Mouse (Mus musculus): ENCODE results near the gene Btbd19. TPM values are rescaled to one million over a fixed set of nuclear protein-coding genes. Genes with fewer than 3 reads are reported as not detected.

Btbd19 gene
- total and polyA plus RNA-seq, 3 experiments = 2.9 to 6.6 (median 3.2) TPM

DNA sequence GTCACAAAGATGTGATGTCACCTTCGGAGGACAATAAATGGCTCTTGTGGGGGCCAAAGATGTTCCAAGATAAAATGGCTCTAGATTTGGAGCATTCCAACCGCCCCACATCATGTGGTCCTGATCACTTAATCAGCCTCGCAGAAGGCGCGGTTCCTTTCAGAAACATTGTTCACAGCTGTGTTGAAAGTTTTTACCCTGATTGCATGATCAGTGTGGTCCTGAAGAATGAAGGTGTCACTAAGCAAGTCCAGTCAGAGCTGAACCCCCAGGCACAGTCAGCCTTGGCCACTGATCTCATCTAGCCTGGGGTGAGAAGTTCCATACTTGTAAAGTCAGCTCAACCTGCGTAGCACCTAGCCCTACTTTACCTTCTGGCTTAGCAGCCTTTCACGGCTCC lies 7.6 kb downstream of the Btbd19 start:
- 90% methylated on average over 7 of the region's 7 CpGs for WGBS
- DNase-seq = no peak
- no peak overlapping the region for H3K27ac ChIP-seq
- no peak overlapping the region for H3K4me3 ChIP-seq
- H3K9ac ChIP-seq (ENCODE audit: low read depth, low read length) = no peak overlapping the region
- no peaks in the 10 kb centered on the region for H3K79me2 ChIP-seq (replicated peaks; ENCODE audit: control insufficient read depth, insufficient read depth, low read length)
- no peaks in the 10 kb centered on the region for H3K27me3 ChIP-seq (ENCODE audit: control insufficient read depth, insufficient read depth, low read length)
- TF ChIP-seq CTCF (IDR thresholded peaks at IDR 0.05) (no peak), POLR2A (IDR thresholded peaks at IDR 0.05; ENCODE audit: insufficient read depth, low read depth, low read length) (no peak), EP300 (IDR thresholded peaks at IDR 0.05; ENCODE audit: insufficient read depth, low read depth, low read length) (no peak)
- no peaks in the 10 kb centered on the region for H3K36me3 ChIP-seq (ENCODE audit: control insufficient read depth, insufficient read depth, low read length)
- intact Hi-C loops (cut with DNase I) = no loop called here
- peaks cover 7% of the 10 kb centered on the region for H3K4me1 ChIP-seq (ENCODE audit: control insufficient read depth, insufficient read depth, low read length)

DNA sequence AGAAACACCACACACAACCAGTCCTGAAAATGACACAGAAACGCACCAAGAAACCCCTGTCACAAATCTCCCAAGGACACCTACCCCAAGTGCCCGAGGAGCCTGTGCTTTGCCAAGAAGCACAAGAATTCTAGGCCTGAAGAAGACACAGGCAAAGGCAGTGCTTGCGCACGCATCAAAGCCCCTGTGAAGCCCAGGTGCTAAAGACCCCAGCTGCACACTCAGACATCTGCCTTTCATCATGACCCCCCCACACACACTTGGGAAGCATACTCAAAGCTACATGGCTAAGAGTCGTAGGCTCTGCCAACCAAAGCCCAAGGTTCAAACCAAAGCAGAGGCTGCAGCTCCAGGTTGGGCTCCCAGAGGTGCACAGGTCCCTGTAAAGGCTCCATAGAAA lies 9.9 kb downstream of the Btbd19 start:
- DNase-seq = no peak
- H3K27me3 ChIP-seq (ENCODE audit: control insufficient read depth, insufficient read depth, low read length) = no peaks in the 10 kb centered on the region
- intact Hi-C loops (cut with DNase I) = no loop called here
- TF ChIP-seq POLR2A (IDR thresholded peaks at IDR 0.05; ENCODE audit: insufficient read depth, low read depth, low read length) (no peak), CTCF (IDR thresholded peaks at IDR 0.05) (no peak), EP300 (IDR thresholded peaks at IDR 0.05; ENCODE audit: insufficient read depth, low read depth, low read length) (no peak)
- H3K36me3 ChIP-seq (ENCODE audit: control insufficient read depth, insufficient read depth, low read length) = no peaks in the 10 kb centered on the region
- H3K4me1 ChIP-seq (ENCODE audit: control insufficient read depth, insufficient read depth, low read length) = peaks cover 3% of the 10 kb centered on the region
- H3K9ac ChIP-seq (ENCODE audit: low read depth, low read length) = no peak overlapping the region
- no peak overlapping the region for H3K4me3 ChIP-seq
- H3K79me2 ChIP-seq (replicated peaks; ENCODE audit: control insufficient read depth, insufficient read depth, low read length) = no peaks in the 10 kb centered on the region
- no peak overlapping the region for H3K27ac ChIP-seq
- WGBS = 79% methylated on average over 5 of the region's 5 CpGs

DNA sequence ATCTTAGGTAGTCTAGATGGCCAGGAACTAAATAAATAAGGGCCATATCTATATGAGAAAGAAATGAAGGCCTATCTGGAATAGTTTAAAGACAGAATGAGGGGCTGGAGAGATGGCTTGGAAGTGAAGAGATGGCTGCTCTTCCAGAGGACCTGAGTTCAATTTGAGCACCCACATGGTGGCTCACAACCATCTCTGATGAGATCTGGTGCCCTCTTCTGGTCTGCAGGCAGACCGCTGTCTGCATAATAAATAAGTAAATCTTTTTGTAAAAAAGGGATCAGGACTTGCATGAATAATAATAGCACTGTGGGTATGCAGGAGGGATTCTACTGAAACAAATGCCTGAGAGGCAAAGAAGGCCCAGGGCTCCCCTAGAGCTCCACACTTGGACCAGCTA lies 12.3 kb downstream of the Btbd19 start:
- Histone ChIP-seq H3K4me3 (no peak overlapping the region), H3K79me2 (replicated peaks; ENCODE audit: control insufficient read depth, insufficient read depth, low read length) (no peaks in the 10 kb centered on the region), H3K9ac (ENCODE audit: low read depth, low read length) (no peak overlapping the region), H3K27ac (no peak overlapping the region), H3K27me3 (ENCODE audit: control insufficient read depth, insufficient read depth, low read length) (no peaks in the 10 kb centered on the region), H3K4me1 (ENCODE audit: control insufficient read depth, insufficient read depth, low read length) (no peaks in the 10 kb centered on the region), H3K36me3 (ENCODE audit: control insufficient read depth, insufficient read depth, low read length) (no peaks in the 10 kb centered on the region)
- DNase-seq = no peak
- intact Hi-C loops (cut with DNase I) = no loop called here
- 77% methylated on average over 1 of the region's 1 CpGs for WGBS
- TF ChIP-seq CTCF (IDR thresholded peaks at IDR 0.05) (peak; percentile 25; the same call in 1 of the 2 replicates), EP300 (IDR thresholded peaks at IDR 0.05; ENCODE audit: insufficient read depth, low read depth, low read length) (no peak), POLR2A (IDR thresholded peaks at IDR 0.05; ENCODE audit: insufficient read depth, low read depth, low read length) (no peak)

DNA sequence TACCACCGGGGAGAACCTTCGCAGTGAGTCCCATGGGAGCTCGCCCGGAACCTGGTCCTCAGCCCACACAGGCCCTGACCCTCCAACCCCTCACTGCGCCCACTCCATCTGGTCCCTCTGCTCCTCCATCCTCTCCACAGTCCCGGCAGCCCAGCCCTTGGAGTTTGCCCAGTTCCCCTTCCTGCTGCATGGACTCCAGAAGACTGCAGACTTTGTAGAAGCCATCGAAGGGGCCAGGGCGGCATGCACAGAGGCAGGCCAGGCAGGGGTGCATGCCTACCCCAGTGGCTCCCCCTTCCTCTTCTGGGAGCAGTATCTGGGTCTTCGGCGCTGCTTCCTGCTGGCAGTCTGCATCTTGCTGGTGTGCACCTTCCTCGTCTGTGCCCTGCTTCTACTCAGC lies 14.5 kb downstream of the Btbd19 start:
- Histone ChIP-seq H3K27ac (no peak overlapping the region), H3K4me1 (ENCODE audit: control insufficient read depth, insufficient read depth, low read length) (no peaks in the 10 kb centered on the region), H3K36me3 (ENCODE audit: control insufficient read depth, insufficient read depth, low read length) (no peaks in the 10 kb centered on the region), H3K9ac (ENCODE audit: low read depth, low read length) (no peak overlapping the region), H3K79me2 (replicated peaks; ENCODE audit: control insufficient read depth, insufficient read depth, low read length) (no peaks in the 10 kb centered on the region), H3K4me3 (no peak overlapping the region), H3K27me3 (ENCODE audit: control insufficient read depth, insufficient read depth, low read length) (no peaks in the 10 kb centered on the region)
- intact Hi-C loops (cut with DNase I) = no loop called here
- TF ChIP-seq POLR2A (IDR thresholded peaks at IDR 0.05; ENCODE audit: insufficient read depth, low read depth, low read length) (no peak), EP300 (IDR thresholded peaks at IDR 0.05; ENCODE audit: insufficient read depth, low read depth, low read length) (no peak), CTCF (IDR thresholded peaks at IDR 0.05) (no peak)
- WGBS = 88% methylated on average over 11 of the region's 11 CpGs
- no peak for DNase-seq

DNA sequence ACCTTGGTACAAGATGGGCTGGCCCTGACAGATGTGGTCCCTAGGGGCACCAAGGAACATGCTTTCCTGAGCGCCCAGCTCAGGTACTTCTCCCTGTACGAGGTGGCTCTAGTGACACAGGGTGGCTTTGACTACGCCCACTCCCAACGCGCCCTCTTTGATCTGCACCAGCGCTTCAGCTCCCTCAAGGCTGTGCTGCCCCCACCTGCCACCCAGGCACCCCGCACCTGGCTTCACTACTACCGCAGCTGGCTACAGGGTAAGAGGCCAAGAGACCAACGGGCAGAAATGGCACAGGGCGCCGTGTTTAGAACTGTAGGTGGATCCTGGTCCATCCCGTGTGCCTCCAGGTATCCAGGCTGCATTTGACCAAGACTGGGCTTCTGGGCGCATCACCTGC lies 15.3 kb downstream of the Btbd19 start:
- Histone ChIP-seq H3K4me3 (no peak overlapping the region), H3K36me3 (ENCODE audit: control insufficient read depth, insufficient read depth, low read length) (no peaks in the 10 kb centered on the region), H3K27me3 (ENCODE audit: control insufficient read depth, insufficient read depth, low read length) (no peaks in the 10 kb centered on the region), H3K9ac (ENCODE audit: low read depth, low read length) (no peak overlapping the region), H3K79me2 (replicated peaks; ENCODE audit: control insufficient read depth, insufficient read depth, low read length) (no peaks in the 10 kb centered on the region), H3K4me1 (ENCODE audit: control insufficient read depth, insufficient read depth, low read length) (no peaks in the 10 kb centered on the region), H3K27ac (no peak overlapping the region)
- TF ChIP-seq EP300 (IDR thresholded peaks at IDR 0.05; ENCODE audit: insufficient read depth, low read depth, low read length) (no peak), CTCF (IDR thresholded peaks at IDR 0.05) (no peak), POLR2A (IDR thresholded peaks at IDR 0.05; ENCODE audit: insufficient read depth, low read depth, low read length) (no peak)
- DNase-seq = no peak
- 89% methylated on average over 13 of the region's 13 CpGs for WGBS
- intact Hi-C loops (cut with DNase I) = no loop called here

DNA sequence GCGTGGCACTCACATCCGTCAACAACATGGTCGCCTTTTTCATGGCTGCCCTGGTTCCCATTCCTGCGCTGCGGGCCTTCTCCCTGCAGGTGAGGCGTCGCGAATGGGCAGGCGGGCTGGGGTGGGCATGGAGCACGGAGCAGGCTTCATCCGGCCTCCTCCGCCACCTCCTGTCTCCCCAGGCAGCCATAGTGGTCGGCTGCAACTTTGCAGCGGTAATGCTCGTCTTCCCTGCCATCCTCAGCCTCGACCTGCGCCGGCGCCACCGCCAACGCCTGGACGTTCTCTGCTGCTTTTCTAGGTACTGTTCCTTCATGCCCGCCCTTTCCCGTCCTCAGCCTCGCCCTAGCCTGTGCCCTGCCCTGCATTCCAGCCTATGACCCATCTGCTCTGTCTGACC lies 16.2 kb downstream of the Btbd19 start:
- intact Hi-C loops (cut with DNase I) = no loop called here
- Histone ChIP-seq H3K4me3 (no peak overlapping the region), H3K4me1 (ENCODE audit: control insufficient read depth, insufficient read depth, low read length) (no peaks in the 10 kb centered on the region), H3K9ac (ENCODE audit: low read depth, low read length) (no peak overlapping the region), H3K27ac (no peak overlapping the region), H3K79me2 (replicated peaks; ENCODE audit: control insufficient read depth, insufficient read depth, low read length) (no peaks in the 10 kb centered on the region), H3K27me3 (ENCODE audit: control insufficient read depth, insufficient read depth, low read length) (no peaks in the 10 kb centered on the region), H3K36me3 (ENCODE audit: control insufficient read depth, insufficient read depth, low read length) (no peaks in the 10 kb centered on the region)
- DNase-seq = no peak
- no peak for TF ChIP-seq CTCF (IDR thresholded peaks at IDR 0.05)
- TF ChIP-seq POLR2A (IDR thresholded peaks at IDR 0.05; ENCODE audit: insufficient read depth, low read depth, low read length) = no peak
- no peak for TF ChIP-seq EP300 (IDR thresholded peaks at IDR 0.05; ENCODE audit: insufficient read depth, low read depth, low read length)
- 92% methylated on average over 25 of the region's 25 CpGs for WGBS

Measured in heart, adult 2 months (tissue).